Mouse (Mus musculus) G1E (cell line): ENCODE measurements at regions not wholly inside any gene's neighbourhood (a gene's known extent, or its start where the extent isn't known, plus 50 kb on each side); places are given as distances from the start of the nearest gene placed in this dataset.

Experiments
- ATAC-seq: 2 replicates; pipeline ENCODE4 v1.8.0; 2016; ENCODE audit warnings: mild to moderate bottlenecking; ENCODE audit not compliant: insufficient number of reproducible peaks, poor library complexity, low FRiP score, severe bottlenecking; ENCODE audit errors: extremely low read depth
- DNase-seq: peaks from one replicate; pipeline ENCODE4 v3.0.0; 2012; ENCODE audit warnings: low spot score
- H3K27me3 ChIP-seq: 2 replicates; pipeline ENCODE4 v1.6.1; 2012; ENCODE audit warnings: mild to moderate bottlenecking, low read length, inconsistent platforms; ENCODE audit not compliant: insufficient read depth
- H3K36me3 ChIP-seq: replicated peaks from 2 replicates; pipeline ENCODE3; 2012; ENCODE audit warnings: mild to moderate bottlenecking, inconsistent platforms
- H3K4me1 ChIP-seq: 2 replicates; pipeline ENCODE4 v1.6.1; 2012; ENCODE audit warnings: low read depth, low read length, inconsistent platforms, mixed read lengths; ENCODE audit not compliant: insufficient read depth
- H3K4me3 ChIP-seq: 2 replicates; pipeline ENCODE4 v1.5.1; 2012; ENCODE audit warnings: low read depth, mild to moderate bottlenecking, inconsistent platforms, low read length, moderate library complexity, mixed read lengths
- H3K9me3 ChIP-seq: replicated peaks from 2 replicates; pipeline ENCODE4 v1.6.1; 2012; ENCODE audit warnings: inconsistent platforms
- CTCF ChIP-seq: IDR thresholded peaks from 2 replicates; pipeline ENCODE4 v1.5.1; 2012; ENCODE audit warnings: low read depth, low read length, inconsistent platforms, mixed read lengths
- GATA1 ChIP-seq: IDR thresholded peaks from 2 replicates; pipeline ENCODE4 v1.6.1; 2012; ENCODE audit warnings: borderline replicate concordance, low read length, inconsistent platforms, mixed read lengths
- GATA2 ChIP-seq: IDR thresholded peaks from 2 replicates; pipeline ENCODE4 v1.6.1; 2012; ENCODE audit warnings: low read depth, low read length, inconsistent platforms, borderline replicate concordance
- POLR2AphosphoS5 ChIP-seq: IDR thresholded peaks from 2 replicates; pipeline ENCODE4 v1.6.1; 2012; ENCODE audit warnings: low read depth, low read length, inconsistent platforms; ENCODE audit not compliant: insufficient replicate concordance
- TAL1 ChIP-seq: conservative IDR thresholded peaks from 2 replicates; pipeline ENCODE4 v1.6.1; 2012; ENCODE audit warnings: low read depth, low read length, inconsistent platforms, mixed read lengths

- DNase-seq (no peak), ATAC-seq (no peak)
- Histone ChIP-seq H3K27me3 (no peaks in the 10 kb centered on the region), H3K4me3 (no peak overlapping the region), H3K36me3 (no peaks in the 10 kb centered on the region), H3K4me1 (no peaks in the 10 kb centered on the region), H3K9me3 (no peaks in the 10 kb centered on the region)
- TF ChIP-seq TAL1 = no peak
- no peak for TF ChIP-seq GATA2
- TF ChIP-seq GATA1 = no peak
- no peak for TF ChIP-seq CTCF
- TF ChIP-seq POLR2AphosphoS5 = no peak
Measured at GRCm38 (mm10) chr13:16261145-16261544, 249.5 kb downstream of the Inhba start.

GRCm38 (mm10) chr13:16279974-16280373 lies 268.3 kb downstream of the Inhba start:
- no peak for TF ChIP-seq GATA1
- TF ChIP-seq TAL1 = no peak
- no peak for TF ChIP-seq GATA2
- TF ChIP-seq CTCF = no peak
- TF ChIP-seq POLR2AphosphoS5 = no peak
- ATAC-seq = no peak
- H3K4me1 ChIP-seq = no peaks in the 10 kb centered on the region
- no peaks in the 10 kb centered on the region for H3K36me3 ChIP-seq
- DNase-seq = no peak
- no peaks in the 10 kb centered on the region for H3K27me3 ChIP-seq
- H3K9me3 ChIP-seq = no peaks in the 10 kb centered on the region
- H3K4me3 ChIP-seq = no peak overlapping the region

GRCm38 (mm10) chr13:16280742-16281141 lies 269.1 kb downstream of the Inhba start:
- H3K4me1 ChIP-seq = no peaks in the 10 kb centered on the region
- no peaks in the 10 kb centered on the region for H3K27me3 ChIP-seq
- no peak for ATAC-seq
- H3K4me3 ChIP-seq = no peak overlapping the region
- H3K36me3 ChIP-seq = no peaks in the 10 kb centered on the region
- no peak for TF ChIP-seq GATA2
- no peak for TF ChIP-seq CTCF
- TF ChIP-seq TAL1 = no peak
- no peak for TF ChIP-seq GATA1
- no peak for TF ChIP-seq POLR2AphosphoS5
- H3K9me3 ChIP-seq = no peaks in the 10 kb centered on the region
- DNase-seq = no peak

- no peak for TF ChIP-seq POLR2AphosphoS5
- no peak for TF ChIP-seq GATA2
- no peak for TF ChIP-seq TAL1
- no peak for TF ChIP-seq CTCF
- no peak for TF ChIP-seq GATA1
- Histone ChIP-seq H3K36me3 (no peaks in the 10 kb centered on the region), H3K9me3 (no peaks in the 10 kb centered on the region), H3K27me3 (no peaks in the 10 kb centered on the region), H3K4me1 (no peaks in the 10 kb centered on the region), H3K4me3 (no peak overlapping the region)
- DNase-seq (no peak), ATAC-seq (no peak)
Measured at GRCm38 (mm10) chr13:16281777-16282176, 270.1 kb downstream of the Inhba start.

DNA sequence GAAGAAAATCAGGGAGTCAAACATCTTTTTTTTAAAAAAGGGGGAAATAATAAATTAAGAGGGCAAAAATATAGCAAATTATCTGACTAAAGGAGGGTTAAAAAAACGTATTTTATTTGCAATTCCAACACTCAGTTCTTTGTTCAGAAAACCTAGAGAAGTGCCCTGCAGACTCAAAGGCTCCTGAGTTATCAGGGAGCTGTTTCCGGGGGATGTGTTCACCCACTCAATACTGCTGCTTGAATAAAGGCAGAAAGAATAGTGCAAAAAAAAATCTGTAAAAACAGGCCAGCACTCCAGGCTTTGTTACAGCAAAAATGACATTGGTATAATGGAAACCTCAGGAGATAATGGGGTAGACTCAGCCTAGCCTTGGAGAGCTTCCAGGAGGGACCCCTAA lies 270.6 kb downstream of the Inhba start:
- no peak for DNase-seq
- TF ChIP-seq POLR2AphosphoS5 (no peak), CTCF (no peak), GATA1 (no peak), TAL1 (no peak), GATA2 (no peak)
- H3K9me3 ChIP-seq = no peaks in the 10 kb centered on the region
- H3K4me3 ChIP-seq = no peak overlapping the region
- H3K27me3 ChIP-seq = no peaks in the 10 kb centered on the region
- H3K4me1 ChIP-seq = no peaks in the 10 kb centered on the region
- no peak for ATAC-seq
- H3K36me3 ChIP-seq = no peaks in the 10 kb centered on the region

GRCm38 (mm10) chr13:16283336-16283735 lies 271.7 kb downstream of the Inhba start:
- TF ChIP-seq GATA1 (no peak), TAL1 (no peak), POLR2AphosphoS5 (no peak), CTCF (no peak), GATA2 (no peak)
- H3K36me3 ChIP-seq = no peaks in the 10 kb centered on the region
- ATAC-seq = no peak
- DNase-seq = no peak
- no peaks in the 10 kb centered on the region for H3K9me3 ChIP-seq
- no peaks in the 10 kb centered on the region for H3K4me1 ChIP-seq
- H3K27me3 ChIP-seq = no peaks in the 10 kb centered on the region
- no peak overlapping the region for H3K4me3 ChIP-seq

GRCm38 (mm10) chr13:16289633-16290032 lies 278.0 kb downstream of the Inhba start:
- Histone ChIP-seq H3K4me1 (no peaks in the 10 kb centered on the region), H3K27me3 (no peaks in the 10 kb centered on the region), H3K36me3 (no peaks in the 10 kb centered on the region), H3K9me3 (no peaks in the 10 kb centered on the region), H3K4me3 (no peak overlapping the region)
- TF ChIP-seq GATA1 = no peak
- no peak for TF ChIP-seq CTCF
- no peak for TF ChIP-seq GATA2
- TF ChIP-seq TAL1 = no peak
- TF ChIP-seq POLR2AphosphoS5 = no peak
- no peak for ATAC-seq
- no peak for DNase-seq
